In the genomic region with DNA sequence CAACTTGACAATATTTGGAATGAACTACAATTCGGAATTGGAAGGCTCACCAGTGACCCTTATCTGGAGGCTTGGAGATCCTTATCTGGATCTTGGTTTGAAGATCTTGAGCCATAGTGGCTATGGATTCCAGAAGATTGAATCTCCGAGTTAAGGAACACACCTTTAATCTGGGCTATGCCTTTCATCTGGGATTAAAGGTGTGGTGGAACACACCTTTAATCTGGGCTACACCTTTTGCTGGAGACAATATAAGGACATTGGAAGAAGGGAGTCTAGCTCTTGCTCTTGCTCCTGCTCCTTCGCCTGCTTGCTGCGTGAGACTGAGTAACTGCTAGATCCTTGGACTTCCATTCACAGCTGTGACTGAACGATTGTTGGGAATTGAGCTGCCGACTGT, we compare ENCODE assay signal across 8 mouse cellular contexts. TPM values are rescaled to one million over a fixed set of nuclear protein-coding genes. Genes with fewer than 3 reads are reported as not detected.
DNase-seq lines count a peak whose midpoint lies in the region; ATAC-seq and TF ChIP-seq lines count a peak whose summit lies in the region.
"Not testable (repeated sequence)": the region's sequence is repeated elsewhere in the genome, so short reads cannot be mapped to it uniquely, and the experiment has no call there.

Cdca7l (plus strand) TSS at position 301 of the 400 bp plus-strand sequence.

- H3K79me3 ChIP-seq in C2C12 (ENCODE audit: low read depth) = not testable (repeated sequence)

- TF ChIP-seq POLR2A in limb, embryonic 14.5 days (IDR thresholded peaks at IDR 0.05; ENCODE audit: borderline replicate concordance, extremely low read depth, insufficient read depth, insufficient read length); olfactory bulb, adult 2 months (IDR thresholded peaks at IDR 0.05; ENCODE audit: insufficient read depth, low read depth, low read length): not testable (repeated sequence)

- H3K79me2 ChIP-seq in C2C12 (ENCODE audit: control insufficient read depth, insufficient read depth) = not testable (repeated sequence)

- not testable (repeated sequence) for ATAC-seq in common myeloid progenitor, adult 5-6 weeks (replicated peaks; ENCODE audit: low read depth, poor library complexity, severe bottlenecking); forebrain, embryonic 11.5 days (replicated peaks; ENCODE audit: low FRiP score); heart, embryonic 14.5 days (ENCODE audit: insufficient number of reproducible peaks, insufficient read depth, low FRiP score, low read depth); intestine, embryonic 16.5 days; limb, embryonic 14.5 days (ENCODE audit: low FRiP score, low read depth); lung, embryonic 16.5 days (ENCODE audit: low read depth)

- H3K27ac ChIP-seq in forebrain, embryonic 11.5 days (ENCODE audit: low read depth, low read length); heart, embryonic 14.5 days (replicated peaks in 1 of 2; ENCODE audit: control insufficient read depth in 1 of 2, insufficient read depth in 1 of 2, low read depth in 2 of 2, low read length in 2 of 2); intestine, embryonic 16.5 days (ENCODE audit: low read length); limb, embryonic 14.5 days (replicated peaks; ENCODE audit: low read depth, low read length); lung, embryonic 16.5 days (ENCODE audit: low read length): not testable (repeated sequence)
- H3K27ac ChIP-seq in olfactory bulb, adult 2 months (ENCODE audit: insufficient read depth, low read depth, low read length) = peak within 1 kb of the TSS; percentile 98

- H3K36me3 ChIP-seq in C2C12 (ENCODE audit: control insufficient read depth, insufficient read depth); forebrain, embryonic 11.5 days (ENCODE audit: control insufficient read depth, insufficient read depth, low read length); heart, embryonic 14.5 days (ENCODE audit: control insufficient read depth, insufficient read depth, low read length); intestine, embryonic 16.5 days (ENCODE audit: control insufficient read depth, insufficient read depth, low read length); limb, embryonic 14.5 days (ENCODE audit: control insufficient read depth, insufficient read depth, low read length); lung, embryonic 16.5 days (ENCODE audit: control insufficient read depth, insufficient read depth, low read length): not testable (repeated sequence)

- H3K4me2 ChIP-seq in forebrain, embryonic 11.5 days (ENCODE audit: low read depth, low read length, severe bottlenecking); heart, embryonic 14.5 days (ENCODE audit: low read length); intestine, embryonic 16.5 days (ENCODE audit: low read depth, low read length); limb, embryonic 14.5 days (replicated peaks; ENCODE audit: low read depth, low read length, severe bottlenecking); lung, embryonic 16.5 days (ENCODE audit: low read depth, low read length): not testable (repeated sequence)

- no CpG with 5 or more reads among the region's 6 CpGs for WGBS in forebrain, embryonic 11.5 days
- WGBS in heart, embryonic 14.5 days = no CpG with 5 or more reads among the region's 6 CpGs
- WGBS in intestine, embryonic 16.5 days = no CpG with 5 or more reads among the region's 6 CpGs
- WGBS in limb, embryonic 14.5 days = no CpG with 5 or more reads among the region's 6 CpGs
- WGBS in lung, embryonic 16.5 days = no CpG with 5 or more reads among the region's 6 CpGs
- WGBS in olfactory bulb, adult 2 months = 65% methylated on average over 2 of the region's 6 CpGs

- H3K9ac ChIP-seq in forebrain, embryonic 11.5 days (ENCODE audit: low read length); heart, embryonic 14.5 days (ENCODE audit: low read length); intestine, embryonic 16.5 days (ENCODE audit: low read depth, low read length); limb, embryonic 14.5 days (ENCODE audit: low read depth, low read length, severe bottlenecking); lung, embryonic 16.5 days (ENCODE audit: low read length): not testable (repeated sequence)

- not testable (repeated sequence) for H3K4me3 ChIP-seq in C2C12 (ENCODE audit: insufficient read depth, poor library complexity, severe bottlenecking); forebrain, embryonic 11.5 days (ENCODE audit: low read depth, low read length); heart, embryonic 14.5 days (ENCODE audit: control insufficient read depth in 1 of 2, insufficient read depth in 1 of 2, low read depth in 1 of 2, low read length in 2 of 2); intestine, embryonic 16.5 days (ENCODE audit: low read length); limb, embryonic 14.5 days (replicated peaks; ENCODE audit: low read length); lung, embryonic 16.5 days (ENCODE audit: low read length); olfactory bulb, adult 2 months (ENCODE audit: insufficient read depth, low read depth, low read length)

- H3ac ChIP-seq in C2C12 (ENCODE audit: control insufficient read depth, insufficient read length, low read depth) = not testable (repeated sequence)

- H3K4me1 ChIP-seq in forebrain, embryonic 11.5 days (replicated peaks; ENCODE audit: control insufficient read depth, insufficient read depth, low read length) = peaks cover 19% of the 10 kb centered on the region
- not testable (repeated sequence) for H3K4me1 ChIP-seq in heart, embryonic 14.5 days (ENCODE audit: control insufficient read depth in 2 of 2, insufficient read depth in 2 of 2, low read length in 2 of 2); intestine, embryonic 16.5 days (ENCODE audit: control insufficient read depth, insufficient read depth, low read length); lung, embryonic 16.5 days (replicated peaks; ENCODE audit: control insufficient read depth, insufficient read depth, low read length)
- H3K4me1 ChIP-seq in limb, embryonic 14.5 days (ENCODE audit: control insufficient read depth, insufficient read depth, low read length) = peaks cover 11% of the 10 kb centered on the region; the same call in 1 of the 2 replicates
- peaks cover 21% of the 10 kb centered on the region for H3K4me1 ChIP-seq in olfactory bulb, adult 2 months (ENCODE audit: control insufficient read depth, insufficient read depth, low read length)

- not testable (repeated sequence) for TF ChIP-seq CTCF in C2C12 (IDR thresholded peaks at IDR 0.05; ENCODE audit: control insufficient read depth, insufficient read depth, insufficient read length); olfactory bulb, adult 2 months (IDR thresholded peaks at IDR 0.05; ENCODE audit: insufficient read depth, low read depth, low read length)

- DNase-seq in forebrain, embryonic 11.5 days (ENCODE audit: low spot score); limb, embryonic 14.5 days (ENCODE audit: low spot score): not testable (repeated sequence)

- not testable (repeated sequence) for H3K9me3 ChIP-seq in forebrain, embryonic 11.5 days (ENCODE audit: control insufficient read depth, low read length); heart, embryonic 14.5 days (ENCODE audit: control insufficient read depth, low read length); intestine, embryonic 16.5 days (ENCODE audit: control insufficient read depth, low read length); limb, embryonic 14.5 days (ENCODE audit: control insufficient read depth, low read length); lung, embryonic 16.5 days (ENCODE audit: control insufficient read depth, low read length)

- not testable (repeated sequence) for H3K27me3 ChIP-seq in C2C12 (ENCODE audit: control insufficient read depth, insufficient read depth, insufficient read length); forebrain, embryonic 11.5 days (ENCODE audit: control insufficient read depth, insufficient read depth, low read length); intestine, embryonic 16.5 days (replicated peaks; ENCODE audit: control insufficient read depth, insufficient read depth, low read length); limb, embryonic 14.5 days (ENCODE audit: control insufficient read depth, insufficient read depth, low read length); lung, embryonic 16.5 days (ENCODE audit: control insufficient read depth, insufficient read depth, low read depth, low read length)
- peaks cover 11% of the 10 kb centered on the region; the same call in 1 of the 2 replicates for H3K27me3 ChIP-seq in heart, embryonic 14.5 days (ENCODE audit: control insufficient read depth, insufficient read depth, low read length)

RNA-seq across cellular contexts. Expression of gene Cdca7l, which starts in this region (rescaled TPM):
- polyA plus RNA-seq in C2C12 (2012; fragmentation: generic; extraction: Trizol) = 13.7 TPM
- 181 and 196 TPM in 2 replicates for total RNA-seq in common myeloid progenitor, adult 5-6 weeks (2017)
- 48.1 and 53.5 TPM in 2 replicates for polyA plus RNA-seq in forebrain, embryonic 11.5 days (2014; fragmentation: Nextera tagmentation; extraction: Ambion mirVana)
- polyA plus RNA-seq in heart, embryonic 14.5 days (2014; fragmentation: Nextera tagmentation; extraction: Ambion mirVana) = 9.7 and 10.1 TPM in 2 replicates
- polyA plus RNA-seq in intestine, embryonic 16.5 days (2015; fragmentation: Nextera tagmentation; extraction: Ambion mirVana) = 31.9 and 33.0 TPM in 2 replicates
- polyA plus RNA-seq in limb, embryonic 14.5 days (2012; rRNA removed) = 16.3 and 24.0 TPM in 2 replicates
- polyA plus RNA-seq in limb, embryonic 14.5 days (2014; fragmentation: Nextera tagmentation; extraction: Ambion mirVana) = 35.9 and 37.7 TPM in 2 replicates
- 47.2 and 54.6 TPM in 2 replicates for polyA plus RNA-seq in lung, embryonic 16.5 days (2015; fragmentation: Nextera tagmentation; extraction: Ambion mirVana)
- polyA plus RNA-seq in olfactory bulb, adult 2 months (2012; ENCODE audit: insufficient read depth, insufficient read length, low replicate concordance, missing spikeins) = not detected in 2 replicates
